In genomic region chr5:118331608-118332394, GRCm38 (mm10) we compare ENCODE assay signal across 8 mouse cellular contexts.
DNase-seq lines count a peak whose midpoint lies in the region; TF ChIP-seq lines count a peak whose summit lies in the region.

No protein-coding gene starts in this region.

- intact Hi-C loops in left cerebral cortex, postnatal 4 days (cut with DNase I): loop anchor here (5.0 to 10.0 kb wide), 2 partner anchors 320 to 403 kb away; no protein-coding TSS in a partner anchor

- peaks cover 35% of the 10 kb centered on the region for H3K4me1 ChIP-seq in midbrain, embryonic 10.5 days
- peaks cover 7% of the 10 kb centered on the region for H3K4me1 ChIP-seq in small intestine, adult 2 months (ENCODE audit: control insufficient read depth, insufficient read depth, insufficient read length, low read length)

- H3K9me3 ChIP-seq in midbrain, embryonic 10.5 days (replicated peaks): peaks cover 8% of the 10 kb centered on the region; the same call in 1 of the 2 replicates

- peak; percentile 8; the same call in 1 of the 2 replicates for TF ChIP-seq POLR2A in small intestine, adult 2 months (IDR thresholded peaks at IDR 0.05; ENCODE audit: low read depth, low read length)

- DNase-seq in adrenal gland, adult (ENCODE audit: inconsistent age in 2 of 2, low spot score in 1 of 2): peak; percentile 74 to 91
- DNase-seq in embryo, embryonic 11.5 days (ENCODE audit: low read depth, low spot score): peak; percentile 70
- DNase-seq in heart, adult 11 months: peak; percentile 98
- peak; percentile 85 for DNase-seq in kidney, adult 11 months
- peak; percentile 92 for DNase-seq in left cerebral cortex, postnatal 4 days
- DNase-seq in midbrain, embryonic 10.5 days (ENCODE audit: low spot score): peak; percentile 86
- DNase-seq in c-Kit-positive CD71-positive TER-119-positive erythroid progenitor cells, embryonic 14.5 days (ENCODE audit: low spot score): no peak

- peak overlapping the region; percentile 82 for H3K27ac ChIP-seq in midbrain, embryonic 10.5 days (replicated peaks)
- H3K27ac ChIP-seq in small intestine, adult 2 months (ENCODE audit: insufficient read depth, low read depth, low read length): peak overlapping the region; percentile 50; the same call in 1 of the 2 replicates

- H3K27me3 ChIP-seq in midbrain, embryonic 10.5 days (ENCODE audit: low read depth, poor library complexity, severe bottlenecking): peaks cover 50% of the 10 kb centered on the region
- peaks cover 4% of the 10 kb centered on the region; the same call in 1 of the 2 replicates for H3K27me3 ChIP-seq in small intestine, adult 2 months (ENCODE audit: control insufficient read depth, insufficient read depth, low read length)

- WGBS in midbrain, embryonic 10.5 days: 2% methylated on average over 32 of the region's 32 CpGs
- WGBS in small intestine, adult 2 months: under 1% methylated on average over 32 of the region's 32 CpGs

- peak overlapping the region; percentile 58 for H3K4me3 ChIP-seq in midbrain, embryonic 10.5 days
- peak overlapping the region; percentile 65 for H3K4me3 ChIP-seq in small intestine, adult 2 months (ENCODE audit: low read depth, low read length)

- TF ChIP-seq CTCF in small intestine, adult 2 months (IDR thresholded peaks at IDR 0.05; ENCODE audit: extremely low read depth, insufficient read length, insufficient replicate concordance, low read depth, low read length): peak; percentile 82; the same call in 1 of the 2 replicates

- no peaks in the 10 kb centered on the region for H3K36me3 ChIP-seq in midbrain, embryonic 10.5 days
- no peaks in the 10 kb centered on the region for H3K36me3 ChIP-seq in small intestine, adult 2 months (ENCODE audit: control insufficient read depth, insufficient read depth, low read length)
